Comparison of ENCODE assay signal across 12 mouse cellular contexts in genomic region chr4:156070716-156071115, GRCm38 (mm10). TPM values are rescaled to one million over a fixed set of nuclear protein-coding genes. Genes with fewer than 3 reads are reported as not detected.
DNase-seq lines count a peak whose midpoint lies in the region; ATAC-seq and TF ChIP-seq lines count a peak whose summit lies in the region.
"Had no signal": no experiment of that assay in that cellular context is flagged by ENCODE, and none has a peak within 500 bp of the region (broad histone marks: within the 10 kb centered on the region; RNA-seq: fewer than 3 reads in every experiment).

No protein-coding gene starts in this region.

- H3K4me2 ChIP-seq in lung, embryonic 15.5 days: no peak overlapping the region
- H3K4me2 ChIP-seq in forebrain, embryonic 13.5 days: 0 out of 2 replicates have a peak overlapping the region, but pooled peaks have one; percentile 4

- H3K27me3 ChIP-seq in lung, embryonic 15.5 days: no peaks in the 10 kb centered on the region
- H3K27me3 ChIP-seq in E14TG2a.4 (ENCODE audit: insufficient read depth, low read length): no peaks in the 10 kb centered on the region
- no peaks in the 10 kb centered on the region for H3K27me3 ChIP-seq in forebrain, embryonic 13.5 days

- no peaks in the 10 kb centered on the region for H3K36me3 ChIP-seq in lung, embryonic 15.5 days
- no peaks in the 10 kb centered on the region for H3K36me3 ChIP-seq in E14TG2a.4 (ENCODE audit: insufficient read depth, low read length)
- no peaks in the 10 kb centered on the region for H3K36me3 ChIP-seq in forebrain, embryonic 13.5 days (ENCODE audit: poor library complexity, severe bottlenecking)

- TF ChIP-seq POLR2A in lung, adult 2 months (IDR thresholded peaks at IDR 0.05; ENCODE audit: borderline replicate concordance, extremely low read depth, low read depth, low read length): no peak

- H3K9ac ChIP-seq in lung, embryonic 15.5 days: no peak overlapping the region
- no peak overlapping the region for H3K9ac ChIP-seq in forebrain, embryonic 13.5 days

- TF ChIP-seq CTCF in lung, adult 2 months (IDR thresholded peaks at IDR 0.05; ENCODE audit: insufficient read depth, low read length): no peak
- TF ChIP-seq CTCF in E14TG2a.4 (conservative IDR thresholded peaks at IDR 0.05; ENCODE audit: low read length): no peak

- no peaks in the 10 kb centered on the region for H3K9me3 ChIP-seq in lung, embryonic 15.5 days
- H3K9me3 ChIP-seq in E14TG2a.4 (ENCODE audit: low read length): no peaks in the 10 kb centered on the region
- H3K9me3 ChIP-seq in forebrain, embryonic 13.5 days (replicated peaks): no peaks in the 10 kb centered on the region

- peaks cover 10% of the 10 kb centered on the region; the same call in 1 of the 2 replicates for H3K4me1 ChIP-seq in lung, embryonic 15.5 days
- no peaks in the 10 kb centered on the region for H3K4me1 ChIP-seq in lung, adult 2 months (ENCODE audit: control insufficient read depth, insufficient read depth, low read length)
- peaks cover 57% of the 10 kb centered on the region for H3K4me1 ChIP-seq in E14TG2a.4 (replicated peaks; ENCODE audit: low read depth, low read length)
- H3K4me1 ChIP-seq in forebrain, embryonic 13.5 days: peaks cover 12% of the 10 kb centered on the region

- DNase-seq in embryo, embryonic 10 days (ENCODE audit: low spot score): peak; percentile 16
- DNase-seq in embryo, embryonic 10.5 days (ENCODE audit: low spot score): no peak
- no peak for DNase-seq in lung, adult 2 months
- no peak for DNase-seq in layer of hippocampus, adult 9-11 months
- no peak for DNase-seq in cerebellum, postnatal 4 days (ENCODE audit: low spot score in 2 of 2)
- DNase-seq: cerebellum, postnatal 14 days; heart, postnatal 14 days; kidney, postnatal 36 days; lung, postnatal 4 days had no signal

- no peak for ATAC-seq in lung, embryonic 15.5 days (ENCODE audit: borderline replicate concordance, extremely low read depth, low FRiP score, low TSS enrichment)
- ATAC-seq in forebrain, embryonic 13.5 days: no peak; the same call in 1 of the 2 replicates

- 60% methylated on average over 2 of the region's 2 CpGs for WGBS in lung, embryonic 15.5 days
- WGBS in lung, adult 2 months: 90% methylated on average over 2 of the region's 2 CpGs
- 34% methylated on average over 2 of the region's 2 CpGs for WGBS in forebrain, embryonic 13.5 days

- H3K4me3 ChIP-seq in lung, embryonic 15.5 days: no peak overlapping the region
- H3K4me3 ChIP-seq in lung, adult 2 months (replicated peaks; ENCODE audit: extremely low read depth, low read depth, low read length): no peak overlapping the region
- peak overlapping the region; percentile 58 for H3K4me3 ChIP-seq in E14TG2a.4 (replicated peaks; ENCODE audit: low read length)
- no peak overlapping the region for H3K4me3 ChIP-seq in forebrain, embryonic 13.5 days

- peak overlapping the region; percentile 36; the same call in 1 of the 2 replicates for H3K27ac ChIP-seq in lung, embryonic 15.5 days
- H3K27ac ChIP-seq in forebrain, embryonic 13.5 days: peak overlapping the region; percentile 20; the same call in 1 of the 2 replicates

RNA-seq across cellular contexts. Expression of gene Ttll10, which starts 11.5 kb away (rescaled TPM):
- polyA plus RNA-seq in lung, embryonic 15.5 days (2015; fragmentation: Nextera tagmentation; extraction: Ambion mirVana): 2.9 TPM in 2 replicates
- polyA plus RNA-seq in lung, adult 2 months (2012; rRNA removed): 5.8 and 7.2 TPM in 2 replicates
- polyA plus RNA-seq in forebrain, embryonic 13.5 days (2015; fragmentation: Nextera tagmentation; extraction: Ambion mirVana): not detected in 2 replicates

RNA-seq across cellular contexts. Expression of gene 9430015G10Rik, which starts 39.1 kb away (rescaled TPM):
- polyA plus RNA-seq in lung, embryonic 15.5 days (2015; fragmentation: Nextera tagmentation; extraction: Ambion mirVana): 40.2 and 43.4 TPM in 2 replicates
- 13.8 and 16.3 TPM in 2 replicates for polyA plus RNA-seq in lung, adult 2 months (2012; rRNA removed)
- 46.2 and 50.3 TPM in 2 replicates for polyA plus RNA-seq in forebrain, embryonic 13.5 days (2015; fragmentation: Nextera tagmentation; extraction: Ambion mirVana)

RNA-seq across cellular contexts. Expression of gene Tnfrsf18, which starts 44.8 kb away (rescaled TPM):
- polyA plus RNA-seq in lung, embryonic 15.5 days (2015; fragmentation: Nextera tagmentation; extraction: Ambion mirVana): 1.6 and 2.7 TPM in 2 replicates
- polyA plus RNA-seq in lung, adult 2 months (2012; rRNA removed): 4.3 and 5.2 TPM in 2 replicates
- polyA plus RNA-seq in forebrain, embryonic 13.5 days (2015; fragmentation: Nextera tagmentation; extraction: Ambion mirVana): 0.83 and 0.98 TPM in 2 replicates

RNA-seq across cellular contexts. Expression of gene Tnfrsf4, which starts 57.1 kb away (rescaled TPM):
- 0.39 and 0.42 TPM in 2 replicates for polyA plus RNA-seq in lung, embryonic 15.5 days (2015; fragmentation: Nextera tagmentation; extraction: Ambion mirVana)
- 5.4 and 7.3 TPM in 2 replicates for polyA plus RNA-seq in lung, adult 2 months (2012; rRNA removed)
- polyA plus RNA-seq in forebrain, embryonic 13.5 days (2015; fragmentation: Nextera tagmentation; extraction: Ambion mirVana): 0.63 and 1.1 TPM in 2 replicates

RNA-seq across cellular contexts. Expression of gene Rnf223, which starts 59.6 kb away (rescaled TPM):
- 0.15 and 0.29 TPM in 2 replicates for polyA plus RNA-seq in lung, embryonic 15.5 days (2015; fragmentation: Nextera tagmentation; extraction: Ambion mirVana)
- polyA plus RNA-seq in lung, adult 2 months (2012; rRNA removed): 0.32 and 2.7 TPM in 2 replicates
- 0.81 and 0.87 TPM in 2 replicates for polyA plus RNA-seq in forebrain, embryonic 13.5 days (2015; fragmentation: Nextera tagmentation; extraction: Ambion mirVana)
